Mouse (Mus musculus) adrenal gland, postnatal 10 days (tissue): ENCODE data around the gene Cyp19a1. TPM values are rescaled to one million over a fixed set of nuclear protein-coding genes. Genes with fewer than 3 reads are reported as not detected.

ENCODE experiments used
- DNase-seq: peaks from one replicate; pipeline ENCODE4 v3.0.0; 2021; ENCODE audit warnings: mixed read lengths
- long read RNA-seq, 2 experiments: library from polyadenylated mRNA; stranded (forward); transcript quantifications; one replicate each; pipeline ENCODE4 v2.0.0; 2021
- total RNA-seq, 2 experiments: library from RNA; stranded (reverse); gene quantifications; 2 replicates each; pipeline ENCODE4 v1.2.3; 2021

The Cyp19a1 gene
- not detected for total RNA-seq
- long read RNA-seq, experiment 1: 0 reads
- long read RNA-seq, experiment 2: 0 reads

DNA sequence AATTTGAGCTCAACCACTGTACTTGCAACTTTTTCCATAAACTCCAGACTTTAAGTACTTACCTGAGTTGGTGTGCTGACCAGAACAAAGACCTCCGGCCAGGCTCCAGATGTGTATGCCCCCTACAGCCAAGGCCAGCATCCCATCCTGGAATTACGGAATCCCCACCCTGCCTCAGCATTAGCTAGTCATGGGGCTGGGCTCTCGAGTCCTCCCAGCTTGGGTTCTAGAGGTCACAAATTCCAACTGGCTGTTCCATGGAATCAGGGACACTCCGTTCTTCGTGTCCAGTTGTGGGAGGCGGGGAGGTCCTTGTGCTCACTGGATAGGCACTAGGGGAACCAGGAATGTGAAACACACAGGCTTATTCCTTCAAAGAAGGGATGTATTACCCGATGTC is at the start of gene Cyp19a1:
Cyp19a1 (minus strand) TSS at position 101 of the 400 bp plus-strand sequence.
- DNase-seq: no peak

DNA sequence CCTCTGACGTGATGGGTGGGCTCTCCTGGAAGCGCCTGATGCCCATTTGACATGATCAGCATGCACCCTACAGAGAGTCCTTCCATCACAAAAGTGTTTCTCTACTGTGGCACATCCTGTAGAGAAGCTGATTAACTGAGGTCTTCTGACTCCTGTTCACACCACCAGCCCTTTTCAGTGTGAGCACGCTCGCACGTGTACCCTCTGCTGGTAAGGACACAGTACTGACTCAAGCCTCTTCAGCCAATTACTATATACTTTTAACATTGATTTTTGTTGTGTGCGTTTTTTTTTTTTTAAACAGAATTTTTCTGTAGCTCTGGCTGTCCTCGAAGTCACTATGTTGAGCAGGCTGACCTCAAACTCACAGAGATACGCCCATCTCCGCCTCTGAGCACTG is 48.5 kb upstream of the Cyp19a1 start:
- no peak for DNase-seq

DNA sequence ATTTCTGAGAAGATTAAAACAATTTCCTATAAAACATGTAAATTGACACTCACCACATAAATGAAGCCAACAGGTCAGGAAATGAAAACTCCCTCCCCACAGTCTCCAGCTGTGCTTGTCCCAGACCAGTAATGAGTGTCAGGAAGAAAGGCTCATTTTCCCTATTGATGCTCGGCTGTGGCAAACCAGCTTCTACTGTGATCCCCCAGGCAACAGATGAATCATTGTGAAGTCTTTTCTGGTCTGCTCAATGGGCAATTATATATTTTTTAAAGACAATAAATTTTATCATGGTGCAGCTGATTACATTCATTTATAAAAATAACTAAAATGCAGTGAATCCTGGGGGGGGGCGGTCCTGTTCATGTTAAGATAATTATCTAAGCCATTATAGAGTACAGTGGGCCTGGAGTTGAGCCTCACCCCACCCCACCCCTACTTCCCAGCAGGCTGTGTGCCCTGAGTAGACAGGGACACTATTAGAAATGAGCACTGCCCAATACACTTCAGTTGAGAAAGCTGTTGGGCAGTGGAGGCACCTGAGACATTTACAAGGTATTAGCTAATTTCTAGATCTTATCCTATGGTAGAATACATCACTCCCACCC is 40.9 kb upstream of the Cyp19a1 start:
- DNase-seq: no peak

DNA sequence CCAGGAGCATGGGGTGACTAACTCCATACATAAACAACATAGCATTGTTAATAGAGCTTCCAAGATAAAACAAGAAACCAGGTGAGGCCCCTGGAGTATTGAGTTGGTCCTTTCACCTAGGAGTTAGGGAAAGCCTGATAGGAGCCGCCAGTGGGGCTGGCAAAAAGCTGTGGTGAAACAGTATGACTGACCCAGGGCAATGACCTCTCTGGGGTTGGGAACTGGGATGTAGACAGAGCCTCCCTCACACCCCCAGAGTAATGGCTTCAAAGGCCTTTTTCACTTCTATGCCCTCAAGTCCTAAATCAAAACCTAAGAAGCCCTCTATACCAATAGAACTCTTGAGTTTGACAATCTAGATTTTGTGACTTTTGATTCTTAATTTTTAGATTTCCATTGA is 40.3 kb upstream of the Cyp19a1 start:
- DNase-seq: no peak

DNA sequence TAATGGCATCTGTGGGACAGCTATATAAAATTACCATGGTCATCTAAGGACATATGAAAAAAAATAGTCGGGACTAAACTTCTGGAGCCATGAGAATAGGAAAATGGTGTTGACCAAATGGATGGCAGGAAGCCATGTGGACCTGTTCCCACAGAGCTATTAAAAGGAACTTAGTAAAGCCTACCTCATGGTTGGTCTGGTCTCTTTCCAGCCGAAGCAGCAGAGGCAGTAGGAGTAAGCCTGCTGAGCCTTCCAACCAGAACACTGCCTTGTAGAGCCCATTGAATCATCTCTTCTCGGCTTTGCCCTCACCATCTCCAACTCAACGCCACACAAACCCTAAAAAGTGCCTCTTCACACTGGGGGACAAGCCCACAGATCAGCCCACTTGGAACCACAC is 33.3 kb upstream of the Cyp19a1 start:
- peak; percentile 66 for DNase-seq

DNA sequence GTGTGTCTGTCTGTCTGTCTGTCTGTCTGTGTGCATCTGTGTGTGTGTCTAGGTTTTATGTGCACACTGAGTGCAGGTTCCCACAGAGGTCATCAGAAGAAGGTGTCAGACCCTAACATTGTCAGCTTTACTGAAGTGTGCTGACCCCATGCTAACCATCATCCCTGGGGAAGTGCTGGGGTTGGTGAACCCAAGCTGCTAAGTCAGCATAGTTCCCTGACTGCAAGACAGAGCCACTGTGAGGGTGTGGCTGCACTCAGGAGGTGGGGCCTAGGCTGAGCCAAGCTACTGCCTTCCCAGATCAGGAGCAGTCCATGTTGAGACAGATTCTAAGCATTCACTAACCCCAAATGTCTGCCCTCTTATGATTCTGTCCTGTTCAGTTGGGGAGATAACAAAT is 31.9 kb upstream of the Cyp19a1 start:
- DNase-seq: peak; percentile 16

DNA sequence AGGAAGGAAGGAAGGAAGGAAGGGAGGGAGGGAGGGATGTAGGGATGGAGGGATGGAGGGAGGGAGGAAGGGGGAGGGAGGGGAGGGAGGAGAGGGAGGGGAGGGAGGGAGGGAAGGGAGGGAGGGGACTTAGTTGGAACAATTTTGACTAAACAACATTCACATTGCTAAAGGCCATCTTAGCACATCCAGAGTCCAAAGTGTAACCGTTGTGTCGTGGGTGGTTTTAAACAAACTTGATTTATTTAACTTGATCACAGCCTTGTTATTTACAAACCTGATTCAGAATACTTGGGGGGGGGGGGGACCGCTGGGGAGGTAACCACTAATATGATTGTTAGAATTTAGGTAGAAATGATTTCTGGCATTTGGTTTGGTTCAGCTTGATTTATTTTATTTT is 31.5 kb upstream of the Cyp19a1 start:
- DNase-seq: no peak

DNA sequence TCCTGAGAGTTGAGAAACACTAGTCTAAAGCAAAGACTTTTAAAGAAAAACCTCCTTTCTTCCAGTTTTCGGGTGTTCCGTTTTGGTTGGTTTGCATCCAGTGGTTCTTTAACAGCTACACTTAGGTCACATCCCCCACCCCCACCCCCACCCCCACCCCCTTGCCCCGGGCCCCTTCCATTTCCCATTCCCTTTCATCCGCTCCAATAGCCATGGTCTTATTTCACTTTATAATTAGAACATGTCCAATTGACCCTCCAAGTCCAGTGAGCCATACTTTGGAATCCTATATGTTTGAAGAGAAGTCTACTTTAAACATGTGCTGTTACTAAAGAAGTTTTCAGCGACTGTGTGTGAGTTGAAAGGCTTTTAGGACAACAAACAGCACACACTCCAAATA is 19.9 kb upstream of the Cyp19a1 start:
- DNase-seq: no peak

DNA sequence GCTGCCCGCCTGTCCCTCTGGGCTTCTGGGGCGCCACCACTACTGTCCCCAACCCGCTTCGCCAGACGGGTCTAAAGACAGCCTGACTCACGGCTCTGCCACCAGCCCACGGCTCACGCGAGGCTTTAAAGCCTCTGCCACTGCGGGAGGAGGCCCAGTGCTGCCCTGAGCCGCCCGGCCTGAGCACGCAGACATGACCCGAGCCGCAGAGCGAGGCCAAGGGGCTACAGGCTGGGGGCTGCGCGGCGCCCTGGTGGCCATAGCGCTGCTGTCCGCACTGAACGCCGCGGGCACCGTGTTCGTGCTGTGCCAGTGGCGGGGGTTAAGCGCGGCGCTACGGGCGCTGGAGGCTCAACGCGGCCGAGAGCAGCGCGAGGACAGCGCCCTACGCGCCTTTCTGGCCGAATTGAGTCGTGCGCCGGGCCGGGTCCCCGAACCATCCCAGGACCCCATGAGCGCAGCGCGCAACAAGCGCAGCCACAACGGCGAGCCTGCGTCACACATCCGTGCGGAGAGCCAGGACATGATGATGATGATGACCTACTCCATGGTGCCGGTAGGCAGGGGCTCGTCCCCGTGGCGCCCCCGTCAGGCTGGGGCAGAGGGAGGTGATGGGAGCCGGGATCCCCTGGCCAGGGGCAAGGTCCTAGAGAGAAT is 18.5 kb upstream of the Cyp19a1 start, which contains the start of gene Gldn:
Gldn (plus strand) TSS at position 156 of the 657 bp plus-strand sequence.
- DNase-seq: peak; percentile 50

DNA sequence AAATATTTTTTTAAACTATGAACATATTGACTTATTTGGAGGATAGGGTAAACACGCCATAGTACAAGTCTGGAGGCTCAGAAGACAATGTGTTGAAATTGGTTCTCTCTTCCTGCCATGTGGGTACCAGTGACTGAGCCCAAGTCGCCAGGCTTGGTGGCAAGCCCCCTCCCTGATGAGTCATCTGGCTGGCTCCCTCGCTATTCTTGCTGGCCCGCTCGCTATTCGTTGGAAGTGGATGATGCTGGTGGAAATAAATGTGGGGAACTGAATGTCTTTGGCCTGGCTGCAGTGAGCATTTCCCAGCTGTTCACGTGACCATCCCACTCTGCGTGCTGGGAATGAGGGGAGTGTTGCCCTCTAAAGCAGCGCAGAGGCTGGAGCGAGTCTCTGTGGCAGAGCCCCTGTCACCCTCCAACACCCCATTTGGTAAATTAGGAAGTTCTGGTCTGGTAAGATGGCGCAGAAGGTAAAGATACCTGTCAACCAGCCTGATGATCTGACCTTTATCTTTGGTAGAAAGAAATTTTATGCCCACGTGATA is 11.2 kb upstream of the Cyp19a1 start:
- no peak for DNase-seq

DNA sequence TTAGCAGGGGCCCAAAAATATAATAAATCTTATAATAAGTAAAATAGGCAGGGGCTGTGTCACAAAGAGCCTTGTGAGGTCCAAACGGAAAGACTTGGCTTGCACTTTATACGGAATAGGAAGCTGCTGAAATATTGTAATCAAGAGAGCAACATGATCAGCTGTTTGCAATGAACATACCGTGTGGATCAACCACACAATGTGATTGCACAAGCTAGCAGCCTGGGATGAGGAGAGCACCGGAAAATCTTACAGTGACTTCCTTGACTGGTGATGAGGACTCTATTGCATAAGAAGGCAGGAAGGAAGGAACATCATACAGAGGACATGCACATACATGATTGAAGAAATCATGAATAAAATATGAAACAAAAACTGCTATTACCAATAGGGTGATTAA is 7.4 kb upstream of the Cyp19a1 start:
- DNase-seq: no peak

DNA sequence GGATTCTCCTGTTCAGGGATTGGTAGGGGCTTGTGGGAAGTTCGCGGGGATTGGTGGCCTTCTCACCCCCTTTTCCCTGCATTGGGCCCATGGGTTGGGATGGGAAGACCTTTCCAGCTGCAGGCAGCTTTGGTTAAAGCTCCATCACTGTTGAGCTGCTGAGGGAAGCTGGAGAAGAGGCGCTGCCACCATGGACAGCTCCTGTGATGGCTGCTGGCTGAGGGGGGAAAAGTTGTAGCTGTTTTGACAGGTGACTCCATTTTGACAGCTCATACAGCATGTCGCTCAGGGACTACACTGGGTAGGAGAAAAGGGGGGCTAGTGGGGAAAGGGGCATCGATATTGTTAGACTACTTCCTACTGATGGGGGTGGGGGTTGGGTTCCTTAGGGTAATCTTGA is 3.0 kb upstream of the Cyp19a1 start:
- DNase-seq: peak; percentile 30

DNA sequence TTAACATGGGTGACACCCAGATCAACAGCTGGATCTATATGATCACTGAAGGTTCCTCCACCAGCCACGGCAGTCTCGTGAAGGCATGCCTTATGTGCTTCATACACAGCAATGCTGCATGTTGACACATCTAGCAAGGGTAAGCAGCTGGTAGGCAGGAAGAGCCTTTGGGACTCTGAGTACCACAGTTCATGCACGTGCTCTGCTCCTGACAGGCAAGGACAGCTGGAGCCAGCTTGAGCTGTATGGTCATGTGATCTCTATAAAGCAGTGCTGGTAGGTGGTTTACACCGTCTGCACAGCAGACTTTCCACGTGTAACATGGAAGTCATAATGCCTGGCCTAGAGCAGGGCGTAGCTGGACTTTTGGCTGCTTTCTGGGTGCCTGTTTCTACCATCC is 2.1 kb upstream of the Cyp19a1 start:
- DNase-seq: no peak

DNA sequence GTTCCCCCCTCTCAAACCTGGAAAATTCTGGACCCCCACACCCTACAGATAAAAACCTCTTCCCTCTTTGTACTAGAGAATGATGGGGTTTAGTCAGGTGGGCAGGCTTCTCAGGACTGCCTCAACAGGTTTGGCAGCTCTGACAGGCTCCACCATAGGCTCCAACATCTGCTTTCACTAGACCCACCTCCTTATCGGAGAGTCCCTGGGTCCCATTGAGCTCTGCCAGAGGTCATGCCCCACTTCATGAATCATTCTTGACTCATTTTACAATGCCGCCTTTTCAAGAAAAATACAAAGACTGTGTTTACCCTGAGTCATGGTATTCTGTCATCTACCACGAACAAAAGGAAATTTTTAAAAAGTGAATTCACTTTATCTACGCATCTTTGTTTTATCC is 3.2 kb downstream of the Cyp19a1 start:
- DNase-seq: no peak

DNA sequence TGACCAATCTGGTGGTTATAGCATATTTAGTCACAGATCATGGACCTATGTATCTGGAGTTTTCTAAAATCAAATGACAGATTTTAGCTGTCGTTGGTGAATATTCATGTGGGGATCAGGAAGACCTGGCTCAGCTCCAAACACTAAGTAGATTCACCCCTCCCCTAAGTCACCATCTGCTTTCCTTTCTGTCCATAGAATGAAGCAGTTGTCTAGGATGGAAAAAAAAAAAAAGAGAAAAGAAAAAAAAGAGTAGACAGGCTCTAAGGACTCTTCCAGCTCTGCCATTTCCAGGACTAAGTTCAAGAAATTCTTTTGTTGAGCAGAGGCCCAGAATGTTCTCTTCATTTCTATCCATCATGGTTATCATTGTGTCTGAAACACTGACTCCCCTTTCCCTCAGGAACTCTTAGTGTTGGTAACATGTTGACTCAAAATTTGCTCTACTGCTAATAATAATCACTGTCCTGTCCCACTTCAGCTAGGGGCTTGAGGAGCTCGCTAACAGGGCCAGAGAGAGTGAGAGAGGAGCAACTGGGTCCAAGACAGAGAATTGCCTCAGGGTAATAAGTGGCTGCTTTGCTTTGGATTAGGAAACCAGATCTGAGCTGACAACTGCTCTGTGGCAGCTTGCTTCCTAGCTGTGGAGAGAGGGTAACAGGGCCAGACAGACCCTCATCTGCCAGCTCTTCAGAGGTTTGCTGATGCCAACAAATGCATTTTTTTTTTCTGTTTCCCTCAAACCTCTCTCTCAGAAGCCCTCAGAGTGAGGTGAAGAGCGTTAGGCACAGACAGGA is 22.8 kb downstream of the Cyp19a1 start:
- no peak for DNase-seq

DNA sequence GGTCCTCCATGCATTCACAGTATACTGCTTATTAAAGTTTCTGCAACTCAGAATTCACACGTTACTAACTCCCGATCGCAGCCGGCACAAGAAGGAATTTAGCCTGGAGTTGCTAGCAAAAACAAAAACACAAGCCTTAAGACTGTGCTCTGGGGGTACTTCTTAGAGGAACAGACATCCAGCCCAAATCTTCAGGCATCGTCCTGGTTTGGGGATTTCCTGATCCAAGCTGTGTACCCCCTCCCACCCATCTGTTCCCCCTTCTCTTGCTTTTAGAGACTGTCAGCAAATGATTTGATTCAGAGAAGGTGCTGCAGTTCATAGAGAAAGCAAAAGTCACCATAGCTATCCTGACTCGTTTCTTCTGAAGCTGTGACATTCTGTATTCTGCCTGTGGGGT is 40.3 kb downstream of the Cyp19a1 start:
- no peak for DNase-seq

DNA sequence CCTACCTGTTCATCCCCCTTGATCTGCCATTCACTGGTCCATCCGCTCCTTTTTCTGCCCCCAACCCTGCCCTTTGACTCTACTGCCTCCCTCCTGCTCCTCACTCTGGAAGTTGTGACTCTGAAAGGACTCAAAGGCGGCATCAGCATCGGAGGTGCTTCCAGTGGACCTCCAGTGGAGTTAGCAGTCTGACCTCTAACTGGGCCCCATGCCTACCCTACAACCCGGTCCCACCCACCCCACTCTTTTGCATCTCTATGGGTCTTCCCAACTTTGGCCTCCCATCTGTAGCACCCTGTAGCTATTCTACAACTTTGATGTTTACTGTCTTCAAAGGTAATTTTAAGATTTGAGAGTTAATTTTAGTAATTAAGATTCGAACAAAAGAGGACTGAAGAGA is 51.4 kb downstream of the Cyp19a1 start:
- DNase-seq: no peak

DNA sequence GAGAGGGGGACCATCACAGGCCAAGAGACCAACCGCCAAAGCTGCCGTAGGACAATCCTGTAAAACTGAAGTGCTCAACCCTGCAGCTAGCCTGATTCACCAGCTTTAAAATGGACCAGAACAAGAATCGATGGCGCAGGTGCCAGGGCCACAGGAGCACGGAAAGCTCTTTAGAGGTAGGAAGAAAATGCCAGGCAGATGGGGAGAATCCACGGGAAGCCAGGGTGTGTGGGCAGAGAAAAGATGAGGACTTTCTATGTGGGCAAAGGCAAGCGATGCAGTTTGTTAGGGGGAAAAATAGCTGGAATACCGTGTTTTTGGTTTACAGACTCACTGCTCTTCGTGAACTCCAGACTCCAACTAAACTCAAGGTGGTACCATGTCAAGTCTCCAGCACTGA is 53.0 kb downstream of the Cyp19a1 start:
- no peak for DNase-seq

DNA sequence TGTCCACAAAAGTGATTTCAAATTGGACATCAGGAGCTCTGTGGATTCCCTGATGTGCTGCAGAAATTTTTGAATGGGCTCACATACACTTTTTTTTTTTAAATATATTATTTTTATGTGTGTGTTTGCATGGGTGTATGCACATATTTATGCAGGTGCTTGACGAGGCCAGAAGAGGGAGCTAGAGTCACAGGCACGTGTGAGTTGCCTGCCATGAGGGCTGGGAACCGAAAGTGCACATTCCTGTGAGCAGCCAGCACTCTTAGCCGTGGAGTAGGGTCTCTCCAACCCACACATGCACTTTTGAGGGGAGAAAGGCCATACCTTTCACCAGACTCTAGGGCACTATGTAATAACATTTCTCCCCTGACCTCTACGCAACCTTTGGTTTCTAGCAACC is 73.1 kb downstream of the Cyp19a1 start:
- DNase-seq: no peak

DNA sequence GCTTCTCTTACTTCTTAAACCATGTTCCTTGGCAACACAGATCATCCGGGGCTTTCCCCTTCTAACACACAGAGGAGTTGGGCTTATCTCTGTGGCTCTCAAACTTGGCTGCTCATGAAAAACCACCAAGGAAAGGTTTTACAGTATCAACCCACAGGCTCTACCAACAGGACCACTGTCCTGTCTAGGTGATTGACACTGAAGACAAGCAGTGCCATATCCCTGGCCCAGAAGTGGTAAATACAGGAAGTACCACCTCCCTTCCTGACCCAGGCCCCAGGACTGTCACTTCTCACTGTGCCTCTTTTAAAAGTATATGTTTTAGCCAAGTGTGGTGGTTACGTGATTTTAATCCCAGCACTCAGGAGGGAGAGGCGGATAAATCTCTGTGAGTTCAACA is 76.5 kb downstream of the Cyp19a1 start:
- DNase-seq: no peak

DNA sequence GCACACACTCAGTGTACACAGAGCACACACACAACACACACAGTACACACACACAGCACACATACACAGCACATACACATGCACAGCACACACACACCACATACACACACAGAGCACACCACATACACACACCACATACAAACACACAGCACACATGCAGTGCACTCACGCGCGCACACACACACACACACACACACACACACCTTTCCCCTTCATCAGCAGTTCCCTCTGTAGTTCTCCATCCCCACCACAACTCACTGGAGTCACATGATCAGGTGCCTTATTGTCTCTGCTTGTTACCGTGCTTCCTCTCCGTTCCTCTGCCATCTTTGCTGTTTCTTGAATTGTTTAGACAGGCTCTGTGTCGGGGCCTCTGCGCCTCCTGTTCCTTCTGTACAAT is 85.4 kb downstream of the Cyp19a1 start:
- DNase-seq: no peak

DNA sequence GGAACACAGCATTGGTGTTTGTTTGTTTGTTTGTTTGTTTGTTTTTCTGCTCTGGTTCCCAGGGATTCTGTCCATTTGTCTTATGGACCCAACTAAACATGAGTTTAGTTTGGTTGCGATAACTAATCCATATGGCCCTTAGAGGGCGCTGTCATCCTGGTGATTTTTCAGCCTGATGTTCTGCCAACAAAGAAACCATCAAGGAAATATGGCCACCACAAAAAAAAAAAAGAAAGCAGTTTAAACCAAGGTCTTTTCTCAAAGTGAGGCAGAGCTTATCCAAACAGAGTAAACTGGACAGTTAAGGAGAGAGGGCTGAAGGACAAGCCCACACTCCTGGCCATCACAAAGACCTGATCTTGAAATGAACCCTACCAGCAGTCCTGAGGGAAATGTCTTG is 86.6 kb downstream of the Cyp19a1 start:
- peak; percentile 77 for DNase-seq

DNA sequence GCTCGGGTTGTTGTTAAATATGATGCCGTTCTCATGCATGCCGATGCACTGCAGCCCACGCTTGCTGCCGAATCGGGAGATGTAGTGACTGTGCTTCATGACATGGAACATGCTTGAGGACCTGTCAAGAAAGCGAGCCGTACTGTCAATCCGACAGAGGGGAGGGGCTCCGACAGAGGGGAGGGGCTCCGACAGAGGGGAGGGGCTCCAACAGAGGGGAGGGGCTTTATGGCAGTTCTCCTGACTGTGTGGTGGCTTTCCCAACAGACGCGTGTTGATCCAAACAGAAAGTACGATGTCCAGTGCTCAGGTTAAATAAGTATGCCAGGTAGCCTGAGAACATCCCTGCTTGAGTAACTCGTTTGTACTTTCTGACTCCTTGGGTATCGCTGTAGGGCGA is 87.7 kb downstream of the Cyp19a1 start:
- DNase-seq: no peak
